Mouse (Mus musculus): ENCODE measurements at regions not wholly inside any gene's neighbourhood (a gene's known extent, or its start where the extent isn't known, plus 50 kb on each side); places are given as distances from the start of the nearest gene placed in this dataset.

DNA sequence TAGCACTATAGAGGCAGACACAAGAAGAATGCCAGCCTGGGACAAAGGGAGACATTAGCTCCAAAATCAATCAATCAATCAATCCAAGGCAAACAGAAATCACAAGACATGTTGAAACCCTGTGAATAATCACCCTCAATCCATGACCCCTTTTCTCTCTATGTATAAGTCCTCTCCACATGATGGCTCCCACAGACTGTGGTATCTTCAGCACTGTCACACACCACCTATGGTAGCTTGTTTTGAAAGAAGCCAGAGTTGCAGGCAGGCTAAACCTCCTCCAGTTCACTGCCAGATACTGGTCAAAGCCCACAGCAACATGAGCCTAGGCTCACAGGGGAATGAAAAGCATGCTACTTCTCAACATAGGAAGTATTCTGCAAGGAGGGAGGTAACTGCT, 2475.7 kb upstream of the 5930422O12Rik start:
- no peak for ATAC-seq

DNA sequence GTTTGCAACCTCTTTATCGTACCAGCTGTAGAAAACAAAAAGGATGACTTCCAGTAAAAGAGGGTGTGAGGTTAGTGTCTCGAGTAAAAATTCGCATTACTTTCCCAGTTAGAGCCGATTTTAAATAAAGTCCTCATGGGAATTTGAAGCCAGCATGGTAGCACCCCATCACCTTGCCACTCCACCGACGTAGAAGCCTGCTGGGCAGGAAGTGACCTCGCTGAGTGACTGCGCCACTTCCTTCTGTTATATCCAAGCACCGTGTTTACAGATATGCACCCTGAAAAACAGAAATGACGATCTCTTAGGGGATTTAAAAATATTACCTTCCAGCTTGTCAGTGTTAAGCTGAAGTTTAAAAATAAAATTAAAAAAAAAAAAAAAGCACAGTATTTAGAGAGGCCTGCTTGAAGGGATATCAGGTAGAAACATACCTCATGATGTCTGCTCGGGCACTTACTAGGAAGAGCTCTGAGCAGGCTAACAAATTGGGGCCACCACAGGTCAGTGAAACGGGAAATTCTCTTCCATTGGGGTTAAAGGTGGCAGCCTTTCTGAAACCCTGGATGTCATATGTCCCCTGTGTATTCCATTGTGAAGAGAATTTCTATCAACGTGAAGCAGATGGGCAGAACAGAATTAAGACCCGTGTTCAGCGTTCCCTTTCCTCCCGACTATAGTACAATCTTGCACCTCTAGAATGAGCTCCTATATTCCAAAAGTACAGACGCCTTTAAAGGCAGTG, 2468.9 kb upstream of the 5930422O12Rik start:
- no peak for ATAC-seq

DNA sequence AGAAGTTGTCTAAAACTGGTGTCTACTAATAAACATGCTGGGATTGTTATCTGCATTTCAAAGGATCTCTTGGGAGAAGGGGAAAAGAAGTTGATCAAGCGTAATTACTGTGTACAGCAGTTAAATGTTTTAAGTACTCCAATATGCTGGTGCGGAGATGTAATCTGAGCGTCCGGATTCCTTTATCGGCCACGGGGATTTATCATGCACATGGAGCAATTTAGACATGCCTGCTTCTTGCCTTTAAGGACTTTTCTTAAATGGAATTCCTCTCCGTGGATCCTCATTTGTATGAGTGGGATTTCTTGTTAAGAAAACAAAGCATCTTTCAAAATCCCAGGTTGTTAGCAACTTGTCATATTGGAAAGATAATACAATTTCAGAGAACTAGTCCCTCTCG, 2468.0 kb upstream of the 5930422O12Rik start:
- ATAC-seq = no peak

DNA sequence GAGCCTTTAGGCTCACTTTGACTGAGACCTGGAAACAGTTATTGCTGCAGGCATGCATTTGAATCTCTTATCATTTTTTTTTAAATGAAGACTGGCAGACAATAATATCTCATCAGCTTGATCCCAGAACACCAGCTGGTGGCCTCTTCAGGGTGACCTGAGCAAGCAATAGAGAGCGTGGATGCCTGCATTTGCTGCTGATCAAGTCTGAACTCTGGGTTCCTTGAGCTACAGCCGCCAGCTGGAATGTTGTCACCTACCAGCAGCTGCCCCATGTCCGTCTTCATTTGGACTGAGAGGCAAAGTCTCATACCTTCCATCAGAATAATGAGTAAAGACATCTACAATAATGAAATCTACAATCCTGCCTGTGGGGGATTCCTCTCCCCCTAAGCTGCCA, 2466.3 kb upstream of the 5930422O12Rik start:
- no peak for ATAC-seq

DNA sequence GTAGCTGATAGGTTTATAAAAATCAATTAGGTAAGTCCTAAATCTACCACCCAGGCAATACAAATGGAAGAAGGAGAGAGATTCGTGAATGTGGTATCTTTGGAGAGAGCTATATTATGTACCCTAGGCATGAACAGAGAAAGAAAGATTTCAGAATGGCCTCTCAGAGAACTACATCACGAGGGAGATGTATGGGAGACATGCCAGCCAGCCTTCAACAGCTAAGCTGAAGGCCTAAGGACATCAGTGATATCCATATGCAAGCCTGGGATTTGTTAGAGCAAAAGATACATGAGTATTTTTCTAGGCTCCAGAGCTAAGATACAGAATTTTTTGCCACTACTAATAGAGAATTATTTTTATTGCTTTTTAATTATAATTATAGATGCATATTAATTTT, 2445.7 kb upstream of the 5930422O12Rik start:
- no peak for ATAC-seq

DNA sequence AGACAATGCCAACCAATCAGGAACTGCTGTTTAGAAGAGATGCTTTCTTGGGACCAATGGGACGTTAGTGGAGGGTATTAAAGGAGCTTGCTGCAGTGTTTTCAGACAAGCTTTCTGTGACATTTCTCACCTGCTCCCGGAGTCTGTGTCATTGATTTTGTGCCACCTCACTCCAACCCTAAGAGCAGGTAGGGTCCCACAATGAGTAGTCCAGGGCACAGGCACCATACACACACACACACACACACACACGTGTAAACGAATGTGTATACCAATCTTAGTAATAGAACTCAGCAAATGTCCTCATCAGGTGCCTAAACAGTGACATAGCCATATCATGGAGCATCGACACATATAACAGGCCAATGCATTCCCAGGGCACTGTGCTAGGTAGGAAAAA, 2440.5 kb upstream of the 5930422O12Rik start:
- ATAC-seq = no peak

DNA sequence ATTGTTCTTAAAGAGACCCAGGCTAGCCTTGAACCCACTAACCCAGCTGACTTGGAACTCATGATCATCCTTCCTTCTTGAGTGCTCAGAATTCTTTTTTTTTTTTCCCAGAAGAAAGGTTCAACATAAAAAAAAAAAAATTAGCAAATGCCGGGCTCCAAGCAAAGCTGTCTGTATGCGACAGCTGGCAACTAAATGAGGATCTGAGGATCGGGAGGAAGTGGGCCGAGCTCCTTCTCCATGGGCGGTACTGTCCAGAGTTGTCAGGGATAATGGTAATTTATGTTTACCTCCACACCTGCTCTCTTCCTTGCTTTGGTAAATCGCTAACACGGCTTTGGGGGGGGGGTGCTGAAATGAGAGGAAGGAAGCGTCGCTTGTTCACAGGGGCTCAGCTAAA, 2429.9 kb upstream of the 5930422O12Rik start:
- ATAC-seq = no peak

DNA sequence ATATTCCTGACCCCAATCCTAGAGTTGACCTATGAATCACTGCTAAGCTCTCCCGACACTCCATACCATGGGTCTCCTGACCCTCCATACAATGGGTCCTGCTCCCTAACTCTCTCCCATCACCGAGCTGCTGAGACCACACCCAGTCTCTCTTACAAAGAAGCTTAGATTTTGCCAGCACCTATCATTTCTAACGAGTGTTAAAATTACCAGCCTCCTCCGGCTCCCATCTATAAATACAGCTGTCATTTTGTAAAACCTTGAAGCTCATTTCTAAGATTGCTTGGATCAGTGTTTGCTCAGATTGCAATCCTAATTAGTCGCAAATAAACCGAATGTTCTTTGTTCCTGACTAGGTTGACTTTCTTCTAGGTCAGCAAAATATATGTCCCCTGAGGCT, 2428.4 kb upstream of the 5930422O12Rik start:
- no peak for ATAC-seq

DNA sequence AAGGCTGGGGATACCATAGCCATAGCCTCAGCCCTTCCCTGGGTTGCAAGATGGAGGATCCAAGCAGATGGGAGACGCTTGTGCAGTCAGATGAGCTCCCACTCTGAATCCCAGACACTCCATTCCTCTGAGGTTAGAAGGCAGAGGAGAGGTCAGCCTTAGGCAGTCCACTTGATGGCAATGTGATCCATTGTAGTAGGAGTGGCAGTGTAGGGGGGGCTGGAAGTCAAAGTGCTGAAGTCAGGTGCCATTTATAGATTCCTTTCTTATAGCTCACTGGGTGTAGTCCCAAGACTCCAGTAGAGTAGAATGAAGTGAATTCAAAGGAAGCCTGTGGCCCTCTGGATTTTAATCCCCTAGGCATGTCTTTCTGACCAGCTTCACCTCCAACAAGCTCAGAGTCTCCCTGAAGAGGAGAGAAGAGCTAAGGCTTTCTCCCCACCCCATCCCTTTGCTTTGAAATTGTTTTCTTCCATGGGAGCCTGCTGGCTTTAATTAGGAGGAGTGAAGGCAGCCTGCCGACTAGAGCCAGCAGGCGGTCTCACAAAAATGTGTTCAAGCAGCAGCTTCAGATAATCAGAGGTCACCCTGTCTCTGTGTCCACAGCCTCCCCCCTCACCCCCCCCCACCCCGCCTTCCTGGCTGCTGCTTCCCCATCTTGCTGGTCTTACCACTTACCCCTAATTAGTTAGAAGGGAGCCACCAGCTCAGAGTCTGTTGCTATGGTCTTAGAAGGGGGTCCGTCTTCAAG, 2426.4 kb upstream of the 5930422O12Rik start:
- no peak for ATAC-seq

DNA sequence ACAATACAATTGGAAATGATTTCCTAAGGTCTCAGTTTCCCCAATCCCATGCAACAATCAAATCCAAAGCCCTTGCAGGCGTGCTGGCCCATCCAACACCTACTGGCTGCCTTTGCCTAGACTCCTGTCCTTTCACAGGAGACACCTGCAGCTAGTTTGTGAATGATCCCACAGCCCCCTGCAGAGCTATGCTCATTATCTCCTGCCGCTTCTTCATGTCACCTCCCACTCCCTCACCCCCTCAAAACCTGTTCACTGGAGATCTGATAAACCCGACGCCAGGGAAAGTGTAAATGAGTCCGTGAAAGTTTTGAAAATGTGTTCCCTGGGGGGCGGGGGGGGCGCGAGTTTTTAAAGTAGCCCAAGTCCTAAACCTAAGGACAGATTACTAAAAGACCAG, 2420.2 kb upstream of the 5930422O12Rik start:
- ATAC-seq = no peak

DNA sequence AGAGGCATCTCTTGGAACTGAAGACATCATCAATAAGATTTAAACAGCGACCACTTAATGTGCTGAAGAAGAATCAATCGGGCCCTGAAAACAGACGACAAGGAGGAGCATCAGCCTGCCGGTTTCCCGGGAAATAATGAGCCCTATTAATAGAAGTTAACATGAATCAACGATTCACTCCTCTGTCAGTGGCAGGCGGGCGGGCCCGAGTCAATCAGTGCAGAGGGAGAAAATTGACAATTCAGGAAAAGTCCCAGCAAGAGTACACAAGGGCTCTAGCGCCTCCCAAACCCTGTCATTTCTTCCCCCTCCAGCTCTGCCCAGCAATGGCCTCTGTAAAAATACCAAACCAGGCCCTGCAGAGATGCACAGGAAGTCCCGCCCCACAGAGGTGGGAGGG, 2416.4 kb upstream of the 5930422O12Rik start:
- no peak for ATAC-seq

DNA sequence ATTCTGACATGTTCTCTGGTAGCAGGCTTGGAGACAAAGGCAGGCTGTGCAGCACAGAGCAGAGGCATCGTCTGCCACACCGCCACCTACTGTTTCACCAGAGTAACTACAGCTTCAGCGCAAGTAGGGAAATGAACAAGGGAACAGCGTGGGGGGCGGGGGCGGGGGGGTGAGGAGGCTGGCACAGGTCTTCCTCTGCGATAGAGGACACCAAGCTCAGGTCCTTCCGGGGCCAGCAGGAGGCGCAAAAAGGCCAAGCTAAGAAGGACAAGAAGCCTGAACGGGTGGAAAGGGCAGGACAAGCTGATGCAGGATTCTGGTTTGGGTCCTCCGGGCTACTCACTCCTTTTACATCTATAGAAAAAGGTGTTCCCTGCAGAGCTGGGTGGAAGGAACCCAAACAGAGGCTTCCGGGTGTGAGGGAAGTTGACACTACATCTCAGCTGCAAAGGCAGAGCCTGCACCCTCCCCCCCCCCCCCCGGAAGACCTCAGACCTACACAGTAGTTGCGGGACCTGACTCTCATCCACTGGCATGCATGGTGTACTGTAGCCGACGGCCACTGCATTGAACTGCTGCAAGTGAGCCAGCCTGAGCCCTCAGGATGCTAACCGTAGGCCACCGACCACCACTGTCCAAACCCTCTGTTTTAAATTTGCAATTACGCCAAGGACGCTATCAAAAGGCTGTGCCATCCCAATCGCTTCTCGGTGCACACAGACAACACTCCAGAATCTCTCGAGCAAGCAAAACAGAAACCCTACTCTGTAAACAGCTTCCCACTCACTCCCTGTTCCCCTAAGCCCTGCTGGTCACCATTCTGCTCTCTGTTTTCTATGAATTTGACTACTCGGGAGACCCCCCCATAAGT, 2396.6 kb upstream of the 5930422O12Rik start:
- ATAC-seq = peak; percentile 75

DNA sequence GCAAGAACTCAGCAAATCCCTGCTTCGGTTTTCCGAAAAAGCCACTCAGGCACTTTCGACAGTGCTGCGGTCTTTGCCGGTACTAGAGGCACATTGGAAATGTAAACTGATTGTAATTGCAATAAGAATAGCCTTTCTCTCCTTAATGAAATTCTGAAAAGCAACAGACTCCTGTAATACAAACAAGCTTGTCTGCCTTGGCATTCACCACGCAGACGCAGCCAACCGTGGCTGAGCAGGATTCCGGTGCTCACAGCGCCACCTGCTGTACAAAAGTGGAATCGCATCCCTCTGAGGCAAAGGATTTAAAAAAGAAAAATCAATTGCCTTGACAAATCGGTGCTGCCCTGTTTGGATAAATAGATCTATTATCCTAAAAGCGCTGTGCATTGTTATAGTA, 2395.2 kb upstream of the 5930422O12Rik start:
- ATAC-seq = peak; percentile 61

DNA sequence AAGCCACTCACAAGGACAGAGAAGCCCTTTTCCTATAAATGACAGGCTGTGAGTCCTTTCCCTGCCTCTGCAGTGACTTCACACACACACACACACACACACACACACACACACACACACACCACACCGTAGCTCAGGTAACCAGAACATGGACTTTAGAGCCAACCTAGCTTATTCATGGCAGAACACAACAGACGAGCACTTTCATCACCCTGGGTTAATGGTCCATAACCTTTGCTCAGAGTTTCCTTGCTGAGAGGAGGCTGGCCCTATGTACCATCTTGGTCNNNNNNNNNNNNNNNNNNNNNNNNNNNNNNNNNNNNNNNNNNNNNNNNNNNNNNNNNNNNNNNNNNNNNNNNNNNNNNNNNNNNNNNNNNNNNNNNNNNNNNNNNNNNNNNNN, 2391.6 kb upstream of the 5930422O12Rik start:
- ATAC-seq = no peak

Data from inflammation-experienced regulatory T-cells, adult 6 months (primary cell).